Mouse (Mus musculus) lung, adult 2 months (tissue): ENCODE measurements around the gene Mpped2.

ENCODE experiments used
- CTCF ChIP-seq: fragments of 200-500 bp; IDR thresholded peaks from 2 replicates; pipeline ENCODE4 v1.5.1; 2011; ENCODE audit warnings: mild to moderate bottlenecking, low read length, control low read depth; ENCODE audit not compliant: insufficient read depth
- POLR2A ChIP-seq: fragments of 200-500 bp; IDR thresholded peaks from 2 replicates; pipeline ENCODE4 v1.6.1; 2011; ENCODE audit warnings: low read depth, mild to moderate bottlenecking, control low read depth, low read length, borderline replicate concordance; ENCODE audit errors: extremely low read depth

GRCm38 (mm10) chr2:106895326-106896023 lies 202.4 kb downstream of the Mpped2 start:
- TF ChIP-seq CTCF (no peak), POLR2A (no peak)
